Mouse (Mus musculus): Measurements from ENCODE around the gene Pacs1. TPM values are rescaled to one million over a fixed set of nuclear protein-coding genes. Genes with fewer than 3 reads are reported as not detected.
"Not testable (repeated sequence)": the region's sequence is repeated elsewhere in the genome, so short reads cannot be mapped to it uniquely, and the experiment has no call there.

Gene Pacs1
- polyA plus RNA-seq, 1 experiment from 2014 or later, result 31.1 TPM

GRCm38 (mm10) chr19:5097521-5098362 is 175.2 kb downstream of the Pacs1 start:
- Histone ChIP-seq H3K27ac (peak overlapping the region; percentile 92), H3K4me1 (peaks cover 68% of the 10 kb centered on the region), H3K36me3 (peaks cover 50% of the 10 kb centered on the region), H3K27me3 (ENCODE audit: low read depth, poor library complexity, severe bottlenecking) (peaks cover 8% of the 10 kb centered on the region; the same call in 1 of the 2 replicates), H3K4me3 (peak overlapping the region; percentile 76), H3K9me3 (replicated peaks) (no peaks in the 10 kb centered on the region)
- peak; percentile 44 for DNase-seq (ENCODE audit: low spot score)
- whole genome bisulfite sequencing, result 4% methylated on average over 31 of the region's 31 CpGs

- peaks cover 8% of the 10 kb centered on the region; the same call in 1 of the 2 replicates for H3K27me3 ChIP-seq (ENCODE audit: low read depth, poor library complexity, severe bottlenecking)
- peaks cover 50% of the 10 kb centered on the region for H3K36me3 ChIP-seq
- no peaks in the 10 kb centered on the region for H3K9me3 ChIP-seq (replicated peaks)
- 13% methylated on average over 9 of the region's 9 CpGs for WGBS
- peak overlapping the region; percentile 50; the same call in 1 of the 2 replicates for H3K27ac ChIP-seq
- H3K4me1 ChIP-seq, result peaks cover 68% of the 10 kb centered on the region
- no peak for DNase-seq (ENCODE audit: low spot score)
- H3K4me3 ChIP-seq, result peak overlapping the region; percentile 76
Observed at GRCm38 (mm10) chr19:5095887-5096474, 176.9 kb downstream of the Pacs1 start.

GRCm38 (mm10) chr19:5094746-5095417 is 178.0 kb downstream of the Pacs1 start:
- no peaks in the 10 kb centered on the region for H3K9me3 ChIP-seq (replicated peaks)
- peaks cover 48% of the 10 kb centered on the region for H3K36me3 ChIP-seq
- peaks cover 8% of the 10 kb centered on the region; the same call in 1 of the 2 replicates for H3K27me3 ChIP-seq (ENCODE audit: low read depth, poor library complexity, severe bottlenecking)
- DNase-seq (ENCODE audit: low spot score), result no peak
- H3K27ac ChIP-seq, result 0 out of 2 replicates have a peak overlapping the region, but pooled peaks have one; percentile 15
- H3K4me1 ChIP-seq, result peaks cover 64% of the 10 kb centered on the region
- peak overlapping the region; percentile 26 for H3K4me3 ChIP-seq
- 48% methylated on average over 11 of the region's 11 CpGs for WGBS

GRCm38 (mm10) chr19:5094243-5094632 is 178.7 kb downstream of the Pacs1 start:
- peak; percentile 100 for DNase-seq (ENCODE audit: low spot score)
- 0 out of 2 replicates have a peak overlapping the region, but pooled peaks have one; percentile 15 for H3K27ac ChIP-seq
- H3K9me3 ChIP-seq (replicated peaks), result no peaks in the 10 kb centered on the region
- peaks cover 43% of the 10 kb centered on the region for H3K36me3 ChIP-seq
- 0% methylated on average over 21 of the region's 21 CpGs for WGBS
- peaks cover 60% of the 10 kb centered on the region for H3K4me1 ChIP-seq
- peaks cover 8% of the 10 kb centered on the region; the same call in 1 of the 2 replicates for H3K27me3 ChIP-seq (ENCODE audit: low read depth, poor library complexity, severe bottlenecking)
- peak overlapping the region; percentile 26 for H3K4me3 ChIP-seq

GRCm38 (mm10) chr19:5093481-5094242 is 179.3 kb downstream of the Pacs1 start:
- DNase-seq (ENCODE audit: low spot score), result no peak
- peaks cover 8% of the 10 kb centered on the region; the same call in 1 of the 2 replicates for H3K27me3 ChIP-seq (ENCODE audit: low read depth, poor library complexity, severe bottlenecking)
- peaks cover 60% of the 10 kb centered on the region for H3K4me1 ChIP-seq
- WGBS, result 77% methylated on average over 12 of the region's 12 CpGs
- peak overlapping the region; percentile 26; the same call in 1 of the 2 replicates for H3K4me3 ChIP-seq
- H3K9me3 ChIP-seq (replicated peaks), result no peaks in the 10 kb centered on the region
- H3K27ac ChIP-seq, result 0 out of 2 replicates have a peak overlapping the region, but pooled peaks have one; percentile 15
- peaks cover 40% of the 10 kb centered on the region for H3K36me3 ChIP-seq

- Histone ChIP-seq H3K27me3 (ENCODE audit: low read depth, poor library complexity, severe bottlenecking) (peaks cover 8% of the 10 kb centered on the region; the same call in 1 of the 2 replicates), H3K27ac (no peak overlapping the region), H3K9me3 (replicated peaks) (no peaks in the 10 kb centered on the region), H3K36me3 (peaks cover 40% of the 10 kb centered on the region), H3K4me1 (peaks cover 51% of the 10 kb centered on the region), H3K4me3 (no peak overlapping the region)
- DNase-seq (ENCODE audit: low spot score), result no peak
- WGBS, result 93% methylated on average over 10 of the region's 10 CpGs
Observed at GRCm38 (mm10) chr19:5092083-5092482, 180.8 kb downstream of the Pacs1 start.

GRCm38 (mm10) chr19:5089324-5089723 is 183.6 kb downstream of the Pacs1 start:
- DNase-seq (ENCODE audit: low spot score), result no peak
- peaks cover 40% of the 10 kb centered on the region for H3K36me3 ChIP-seq
- H3K4me1 ChIP-seq, result peaks cover 36% of the 10 kb centered on the region
- no peak overlapping the region for H3K27ac ChIP-seq
- peaks cover 26% of the 10 kb centered on the region for H3K27me3 ChIP-seq (ENCODE audit: low read depth, poor library complexity, severe bottlenecking)
- H3K9me3 ChIP-seq (replicated peaks), result no peaks in the 10 kb centered on the region
- 90% methylated on average over 4 of the region's 4 CpGs for WGBS
- H3K4me3 ChIP-seq, result peak overlapping the region; percentile 85

GRCm38 (mm10) chr19:5087884-5088728 is 184.8 kb downstream of the Pacs1 start, which contains the start of gene Yif1a:
Yif1a (plus strand) TSS chr19:5088538.
- Histone ChIP-seq H3K4me1 (peaks cover 27% of the 10 kb centered on the region), H3K27ac (peak within 1 kb of the TSS; percentile 83)

GRCm38 (mm10) chr19:5086533-5086932 is 186.4 kb downstream of the Pacs1 start:
- H3K27me3 ChIP-seq (ENCODE audit: low read depth, poor library complexity, severe bottlenecking), result peaks cover 54% of the 10 kb centered on the region
- 55% methylated on average over 4 of the region's 4 CpGs for WGBS

More at GRCm38 (mm10) chr19:5087884-5088728, 184.8 kb downstream of the Pacs1 start, which contains the start of gene Yif1a:
- peak; percentile 98 for DNase-seq (ENCODE audit: low spot score)
- Histone ChIP-seq H3K9me3 (replicated peaks) (no peaks in the 10 kb centered on the region), H3K36me3 (peaks cover 31% of the 10 kb centered on the region), H3K4me3 (peak within 1 kb of the TSS; percentile 85), H3K27me3 (ENCODE audit: low read depth, poor library complexity, severe bottlenecking) (peaks cover 39% of the 10 kb centered on the region)
- under 1% methylated on average over 58 of the region's 58 CpGs for WGBS

GRCm38 (mm10) chr19:5085145-5085863 is 187.6 kb downstream of the Pacs1 start, which contains the start of gene Tmem151a:
Tmem151a (minus strand) TSS chr19:5085531.
- peaks cover 27% of the 10 kb centered on the region for H3K4me1 ChIP-seq

More at GRCm38 (mm10) chr19:5086533-5086932, 186.4 kb downstream of the Pacs1 start:
- Histone ChIP-seq H3K4me1 (peaks cover 27% of the 10 kb centered on the region), H3K36me3 (peaks cover 16% of the 10 kb centered on the region)
- DNase-seq (ENCODE audit: low spot score); H3K4me3 ChIP-seq; H3K9me3 ChIP-seq (replicated peaks); H3K27ac ChIP-seq: not testable (repeated sequence)

GRCm38 (mm10) chr19:5084834-5085144 is 188.1 kb downstream of the Pacs1 start:
- Histone ChIP-seq H3K4me3 (peak overlapping the region; percentile 56), H3K36me3 (peaks cover under 1% of the 10 kb centered on the region; the same call in 1 of the 2 replicates), H3K27me3 (ENCODE audit: low read depth, poor library complexity, severe bottlenecking) (peaks cover 72% of the 10 kb centered on the region), H3K9me3 (replicated peaks) (no peaks in the 10 kb centered on the region), H3K27ac (0 out of 2 replicates have a peak overlapping the region, but pooled peaks have one; percentile 27), H3K4me1 (peaks cover 27% of the 10 kb centered on the region)
- DNase-seq (ENCODE audit: low spot score), result no peak
- WGBS, result 4% methylated on average over 15 of the region's 15 CpGs

More at GRCm38 (mm10) chr19:5085145-5085863, 187.6 kb downstream of the Pacs1 start, which contains the start of gene Tmem151a:
- peak within 1 kb of the TSS; percentile 27 for H3K27ac ChIP-seq
- H3K4me3 ChIP-seq, result peak within 1 kb of the TSS; percentile 56
- no peaks in the 10 kb centered on the region for H3K9me3 ChIP-seq (replicated peaks)
- H3K27me3 ChIP-seq (ENCODE audit: low read depth, poor library complexity, severe bottlenecking), result peaks cover 67% of the 10 kb centered on the region
- H3K36me3 ChIP-seq, result peaks cover 3% of the 10 kb centered on the region
- no peak for DNase-seq (ENCODE audit: low spot score)
- WGBS, result under 1% methylated on average over 68 of the region's 69 CpGs
